Mouse (Mus musculus) monocyte, adult 2 months (primary cell): Measurements from ENCODE around the gene Olfr574.

ENCODE experiments used
- DNase-seq, 2 experiments: peaks; one replicate each; pipeline ENCODE4 v3.0.0; 2022; ENCODE audit warnings: low spot score in 2 of 2, low read depth in 1 of 2

Gene Olfr574

GRCm38 (mm10) chr7:102948167-102948566 is at the start of gene Olfr574:
Olfr574 (plus strand) TSS chr7:102948467.
- no peak for DNase-seq

- no peak for DNase-seq
Observed at GRCm38 (mm10) chr7:102915261-102915660, 33.0 kb upstream of the Olfr574 start.

GRCm38 (mm10) chr7:102916405-102916804 is 31.9 kb upstream of the Olfr574 start:
- no peak for DNase-seq

DNA sequence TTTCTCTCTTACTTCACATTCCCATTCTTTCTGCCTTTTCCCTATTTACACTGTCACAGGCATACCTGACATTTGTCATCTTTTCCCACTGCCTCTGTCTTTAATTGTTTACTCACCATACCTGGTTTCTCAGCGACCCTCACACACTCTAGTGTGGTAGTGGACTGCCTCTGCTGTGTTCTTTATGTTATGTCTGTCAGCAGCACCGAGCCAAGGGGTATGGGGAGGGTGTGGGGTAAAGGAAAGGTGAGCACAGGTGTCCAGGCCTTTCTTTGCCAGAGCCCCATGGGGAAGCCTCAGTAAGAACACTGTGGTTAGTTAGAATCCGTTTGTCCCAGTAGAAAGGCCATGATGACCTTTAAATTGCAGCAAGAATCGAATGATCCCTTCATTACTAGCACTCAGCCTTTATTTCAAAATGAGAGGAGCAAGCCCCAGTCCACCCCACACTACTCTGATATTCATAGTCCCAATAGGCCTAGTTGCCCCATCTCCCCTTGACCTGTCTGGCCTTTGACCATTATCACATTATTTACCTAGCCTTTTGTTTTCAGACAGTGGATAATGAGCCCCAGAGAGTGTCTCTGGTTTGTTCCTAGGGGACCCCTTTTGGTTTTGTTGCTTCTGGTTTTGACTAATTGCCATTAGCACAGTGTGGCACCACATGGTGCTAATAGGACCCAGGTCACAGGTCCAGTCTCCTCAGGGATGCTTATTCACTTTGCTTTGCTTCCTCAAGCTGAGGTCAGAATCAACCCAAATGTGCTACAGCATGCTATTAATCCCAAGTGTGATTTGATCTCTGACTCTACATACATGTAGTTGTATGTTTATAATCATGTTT is 31.0 kb upstream of the Olfr574 start, which contains the start of gene Olfr571:
Gene Olfr571, minus strand, starts transcription at position 505 of the 844 bp plus-strand sequence.
- DNase-seq: no peak

DNA sequence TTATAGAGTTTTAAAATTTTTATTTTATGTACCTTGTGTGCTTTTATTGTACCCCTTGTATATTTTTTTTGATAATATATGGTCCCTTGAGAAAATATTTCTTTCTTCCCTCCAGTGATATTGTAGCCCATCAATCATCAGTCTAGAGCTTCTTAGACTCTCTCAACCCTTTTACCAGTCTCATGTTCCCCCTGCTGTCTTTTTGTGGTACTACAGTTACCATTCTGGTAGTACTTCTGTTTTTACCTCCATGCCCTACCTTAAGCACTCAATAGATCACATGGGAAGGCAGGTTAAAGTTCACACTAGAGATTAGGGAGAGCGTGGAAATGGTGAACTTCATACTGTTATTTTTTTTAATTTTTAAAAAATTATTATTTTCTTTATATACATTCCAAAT is 28.6 kb upstream of the Olfr574 start:
- DNase-seq: no peak

GRCm38 (mm10) chr7:102924109-102924508 is 24.2 kb upstream of the Olfr574 start, which contains the start of gene Olfr572:
Olfr572 (plus strand) TSS chr7:102924409.
- DNase-seq: no peak

DNA sequence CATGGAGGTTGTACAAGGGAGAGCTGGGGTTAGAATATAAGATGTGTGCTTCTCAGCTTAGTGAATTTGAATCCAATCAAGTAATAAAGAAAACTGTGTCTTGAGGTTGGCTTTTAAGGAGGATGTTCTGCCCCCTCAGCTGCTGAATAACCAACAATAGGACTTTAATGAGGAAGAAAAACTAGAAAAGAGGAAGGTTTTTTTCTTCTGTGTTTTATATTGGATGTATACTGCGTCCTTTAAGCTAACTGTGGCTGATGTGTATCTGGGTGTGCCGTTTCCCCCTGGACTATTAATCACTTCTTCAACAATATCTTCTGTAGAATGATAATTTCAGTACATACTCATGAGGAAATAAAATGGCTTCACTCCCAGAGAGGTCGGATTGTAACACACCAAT is 21.2 kb upstream of the Olfr574 start:
- DNase-seq: no peak

- DNase-seq: no peak
Observed at GRCm38 (mm10) chr7:102942475-102942874, 5.8 kb upstream of the Olfr574 start, which contains the start of gene Olfr573-ps1. Olfr573-ps1 (minus strand) TSS chr7:102942575.

DNA sequence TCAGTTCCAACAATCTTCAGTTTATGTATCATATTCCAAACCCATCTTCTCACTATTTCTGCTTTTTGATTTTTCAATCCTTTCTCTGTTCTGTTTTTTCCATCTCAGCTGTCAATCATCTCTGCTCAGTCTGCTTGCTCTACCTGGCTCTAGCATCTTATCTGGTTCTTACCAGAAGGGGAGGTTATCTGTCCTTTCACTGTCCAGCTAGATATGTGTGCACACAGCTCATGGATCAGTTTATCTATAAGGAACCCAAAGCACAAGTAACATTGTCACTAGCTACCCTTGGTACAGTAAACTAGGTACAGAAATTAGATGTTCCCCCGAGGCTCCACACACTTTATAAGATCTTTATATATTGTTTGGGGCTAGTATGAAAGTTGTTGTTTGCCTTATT is 4.8 kb upstream of the Olfr574 start:
- no peak for DNase-seq

DNA sequence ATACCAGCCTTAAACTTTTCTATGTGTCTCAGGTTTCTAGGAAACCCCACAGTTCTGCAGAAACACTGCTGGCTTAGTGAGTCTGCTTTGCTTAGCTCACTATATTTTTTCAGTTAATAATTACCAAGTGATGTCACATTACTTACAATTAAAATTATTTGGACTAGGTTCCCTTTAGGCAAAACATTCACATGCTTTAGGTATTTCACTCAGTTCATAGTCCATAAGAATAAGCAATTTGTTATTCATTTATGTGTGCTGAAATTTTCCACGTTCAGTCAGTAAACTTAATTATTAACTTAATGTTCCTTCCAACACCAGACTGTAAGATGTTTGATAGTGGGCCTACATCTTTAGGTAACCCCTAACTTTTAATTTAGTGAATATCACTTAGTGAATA is 2.5 kb downstream of the Olfr574 start:
- DNase-seq: no peak

DNA sequence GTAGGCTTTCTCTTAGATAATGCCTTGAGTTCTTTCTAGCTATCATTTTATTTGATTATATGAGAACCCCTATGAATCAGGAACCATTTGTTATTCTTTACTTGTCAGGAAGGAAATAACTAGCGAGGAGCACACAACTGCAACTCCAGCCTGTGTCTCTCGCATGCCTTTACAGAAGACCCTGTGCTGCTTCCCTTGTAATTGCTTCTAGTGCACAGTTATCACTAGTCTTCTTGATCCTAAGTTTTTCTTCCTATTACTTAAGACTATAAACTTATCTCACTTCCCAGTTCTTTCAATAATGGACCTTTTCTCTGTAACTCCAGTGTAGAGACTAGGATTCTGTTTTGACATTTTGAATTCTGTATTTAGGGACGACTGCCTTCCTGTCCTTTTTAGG is 9.9 kb downstream of the Olfr574 start:
- DNase-seq: no peak

DNA sequence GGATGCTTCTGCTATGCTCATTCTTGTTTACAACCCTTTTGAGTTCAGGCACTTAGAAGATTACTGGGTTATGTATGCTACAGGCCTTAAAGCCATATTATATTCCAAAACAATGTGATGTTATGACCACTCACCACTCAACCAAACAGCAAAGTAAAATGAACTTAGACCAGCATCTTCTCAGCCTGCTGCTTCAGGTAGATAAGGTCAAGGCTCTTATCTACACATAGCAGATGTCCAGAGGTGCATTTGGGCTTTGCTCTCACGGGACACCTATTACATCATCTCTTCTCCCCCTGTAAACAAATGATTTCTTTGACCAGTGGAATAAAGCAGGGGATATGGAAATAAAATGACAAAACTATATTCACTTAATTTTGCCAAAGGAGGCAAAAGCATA is 10.3 kb downstream of the Olfr574 start, which contains the start of gene Olfr575:
Gene Olfr575, minus strand, starts transcription at position 183 of the 400 bp plus-strand sequence.
- no peak for DNase-seq

DNA sequence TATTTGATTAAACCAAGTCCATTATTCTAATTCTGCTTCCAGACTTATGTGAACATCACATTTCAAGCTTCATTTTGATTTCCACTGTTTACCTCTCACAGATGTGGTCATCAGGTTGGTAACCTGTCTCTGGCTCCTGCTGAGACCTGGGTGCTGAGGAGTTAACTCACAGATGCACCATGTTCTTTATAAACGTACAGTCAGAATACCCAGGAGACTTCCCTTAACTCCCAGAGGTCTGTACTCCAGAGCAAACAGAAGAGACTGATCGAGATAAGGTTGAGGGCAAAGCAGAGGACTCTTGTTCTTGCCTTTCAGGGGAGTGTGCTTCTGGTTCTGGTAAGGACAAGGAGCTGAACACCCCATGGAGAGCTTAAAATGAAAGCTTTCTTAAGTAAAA is 14.1 kb downstream of the Olfr574 start, which contains the start of gene Olfr576:
Gene Olfr576, plus strand, starts transcription at position 301 of the 400 bp plus-strand sequence.
- no peak for DNase-seq

GRCm38 (mm10) chr7:102974399-102974798 is 26.1 kb downstream of the Olfr574 start:
- DNase-seq: no peak

- no peak for DNase-seq
Observed at GRCm38 (mm10) chr7:102975843-102976242, 27.6 kb downstream of the Olfr574 start, which contains the start of gene Olfr577. Olfr577 (minus strand) TSS chr7:102975943.

GRCm38 (mm10) chr7:102989224-102989623 is 41.0 kb downstream of the Olfr574 start, which contains the start of gene Olfr578:
Olfr578 (minus strand) TSS chr7:102989324.
- no peak for DNase-seq
